In genomic region chr5:129008412-129008826, GRCm38 (mm10) we compare ENCODE assay signal across 1 mouse cellular context.
TF ChIP-seq lines count a peak whose summit lies in the region.

Stx2 (minus strand) TSS chr5:129008574.

TF ChIP-seq in MEL, 35 proteins besides CTCF, POLR2A, EP300 and RAD21 (continued from another document):
- TF ChIP-seq TBP (IDR thresholded peaks at IDR 0.05; ENCODE audit: low read depth, low read length) (peak; percentile 57; the same call in 1 of the 2 replicates), TAL1 (IDR thresholded peaks at IDR 0.05; ENCODE audit: low read length) (no peak), USF2 (IDR thresholded peaks at IDR 0.05; ENCODE audit: borderline replicate concordance in 1 of 2, insufficient read depth in 1 of 2, low read depth in 1 of 2, low read length in 2 of 2) (no peak), MAFK (IDR thresholded peaks at IDR 0.05; ENCODE audit: borderline replicate concordance, low read depth, low read length) (no peak), UBTF (IDR thresholded peaks at IDR 0.05; ENCODE audit: borderline replicate concordance, insufficient read depth, low read depth, low read length) (no peak), CHD2 (IDR thresholded peaks at IDR 0.05; ENCODE audit: low read length) (no peak), MAX (IDR thresholded peaks at IDR 0.05; ENCODE audit: low read length) (0 out of 2 replicates have a peak, but pooled peaks have one; percentile 50), MYC (IDR thresholded peaks at IDR 0.05; ENCODE audit: low read depth, low read length) (0 out of 2 replicates have a peak, but pooled peaks have one; percentile 28), ZNF384 (IDR thresholded peaks at IDR 0.05; ENCODE audit: low read depth, low read length) (no peak; the same call in 1 of the 2 replicates), MAZ (IDR thresholded peaks at IDR 0.05; ENCODE audit: low read depth, low read length) (peak; percentile 54; the same call in 1 of the 2 replicates)
